Comparison of ENCODE assay signal across 11 mouse cellular contexts in the genomic region with DNA sequence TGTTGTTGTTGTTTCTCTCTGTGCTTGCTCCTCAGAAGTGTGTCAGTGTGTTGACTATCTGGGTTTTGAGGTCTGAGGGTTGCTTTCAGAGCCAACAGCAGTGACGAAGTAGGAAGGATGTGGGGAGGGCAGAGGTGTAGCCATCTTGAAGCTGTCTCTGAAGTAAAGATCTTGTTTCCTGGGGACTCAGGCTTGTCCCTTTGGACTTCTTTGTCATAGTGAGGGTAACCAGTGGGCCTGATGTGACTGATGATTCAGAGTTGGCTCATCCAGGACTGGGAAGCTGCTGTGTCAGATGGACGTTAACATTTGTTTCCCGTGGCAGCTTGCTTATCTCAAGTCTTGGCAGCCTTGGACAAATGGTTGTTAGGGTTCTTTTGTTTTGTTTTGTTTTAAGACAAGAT. TPM values are rescaled to one million over a fixed set of nuclear protein-coding genes. Genes with fewer than 3 reads are reported as not detected.
A peak's percentile ranks its signal among the peaks of the same experiment; 100 is the strongest.
DNase-seq lines count a peak whose midpoint lies in the region; ATAC-seq and TF ChIP-seq lines count a peak whose summit lies in the region.
"Had no signal": no experiment of that assay in that cellular context is flagged by ENCODE, and none has a peak within 500 bp of the region (broad histone marks: within the 10 kb centered on the region; RNA-seq: fewer than 3 reads in every experiment).

No protein-coding gene starts in this region.

- no peaks in the 10 kb centered on the region for H3K27me3 ChIP-seq in kidney, embryonic 16.5 days (ENCODE audit: insufficient read depth, low read length)
- H3K27me3 ChIP-seq in C2C12 (ENCODE audit: control insufficient read depth, insufficient read depth, insufficient read length), result no peaks in the 10 kb centered on the region
- no peaks in the 10 kb centered on the region for H3K27me3 ChIP-seq in heart, postnatal 0 days (ENCODE audit: control insufficient read depth, insufficient read depth, low read length)
- H3K27me3 ChIP-seq: limb, embryonic 12.5 days had no signal

- H3K4me1 ChIP-seq in kidney, embryonic 16.5 days (ENCODE audit: insufficient read depth, low read length), result peaks cover 81% of the 10 kb centered on the region
- peaks cover 59% of the 10 kb centered on the region for H3K4me1 ChIP-seq in heart, postnatal 0 days (ENCODE audit: control insufficient read depth, insufficient read depth)

- TF ChIP-seq CTCF in C2C12 (IDR thresholded peaks at IDR 0.05; ENCODE audit: control insufficient read depth, insufficient read depth, insufficient read length), result no peak
- TF ChIP-seq CTCF in heart, postnatal 0 days (IDR thresholded peaks at IDR 0.05; ENCODE audit: low read depth), result no peak

- WGBS in kidney, embryonic 16.5 days, result 39% methylated on average over 3 of the region's 3 CpGs
- WGBS in heart, postnatal 0 days, result 14% methylated on average over 3 of the region's 3 CpGs

- H3K4me3 ChIP-seq in kidney, embryonic 16.5 days (ENCODE audit: low read length), result no peak overlapping the region
- H3K4me3 ChIP-seq in C2C12 (ENCODE audit: insufficient read depth, poor library complexity, severe bottlenecking), result no peak overlapping the region
- no peak overlapping the region for H3K4me3 ChIP-seq in heart, postnatal 0 days (ENCODE audit: low read depth, low read length)
- H3K4me3 ChIP-seq: limb, embryonic 12.5 days had no signal

- peak; percentile 56 to 62 for DNase-seq in kidney, postnatal 4 days
- DNase-seq in heart, postnatal 0 days (ENCODE audit: low spot score), result peak; percentile 62
- DNase-seq in right cerebral cortex, adult 18-20 months, result no peak
- no peak for DNase-seq in gastrocnemius, postnatal 25 days
- no peak for DNase-seq in left cerebral cortex, postnatal 14 days (ENCODE audit: low spot score in 2 of 2)
- DNase-seq: cerebellum, postnatal 25 days had no signal

- H3K27ac ChIP-seq in kidney, embryonic 16.5 days (ENCODE audit: low read length), result no peak overlapping the region; the same call in 1 of the 2 replicates
- H3K27ac ChIP-seq in heart, postnatal 0 days (ENCODE audit: low read depth), result peak overlapping the region; percentile 95
- H3K27ac ChIP-seq: limb, embryonic 12.5 days had no signal

- H3K9me3 ChIP-seq in kidney, embryonic 16.5 days (ENCODE audit: low read length), result no peaks in the 10 kb centered on the region
- no peaks in the 10 kb centered on the region for H3K9me3 ChIP-seq in heart, postnatal 0 days (replicated peaks; ENCODE audit: control insufficient read depth, low read length)
- H3K9me3 ChIP-seq: limb, embryonic 12.5 days had no signal

- peaks cover 96% of the 10 kb centered on the region for H3K79me2 ChIP-seq in C2C12 (ENCODE audit: control insufficient read depth, insufficient read depth)

- H3K9ac ChIP-seq in kidney, embryonic 16.5 days (replicated peaks; ENCODE audit: low read length), result no peak overlapping the region
- H3K9ac ChIP-seq in heart, postnatal 0 days (replicated peaks; ENCODE audit: low read depth, low read length), result no peak overlapping the region
- H3K9ac ChIP-seq: limb, embryonic 12.5 days had no signal

- no peak for ATAC-seq in kidney, embryonic 16.5 days (ENCODE audit: low FRiP score, low TSS enrichment)
- peak; percentile 90 for ATAC-seq in activated CD4-positive, CD25-positive, alpha-beta regulatory T cell, adult 4 months
- no peak for ATAC-seq in heart, postnatal 0 days (ENCODE audit: insufficient read depth, low read depth)
- ATAC-seq: forebrain, embryonic 16.5 days had no signal

- no peak for TF ChIP-seq EP300 in heart, postnatal 0 days (IDR thresholded peaks at IDR 0.05; ENCODE audit: low read depth)

- no peaks in the 10 kb centered on the region for H3K36me3 ChIP-seq in kidney, embryonic 16.5 days (ENCODE audit: insufficient read depth, low read length)
- peaks cover 4% of the 10 kb centered on the region for H3K36me3 ChIP-seq in C2C12 (ENCODE audit: control insufficient read depth, insufficient read depth)
- H3K36me3 ChIP-seq in heart, postnatal 0 days (replicated peaks; ENCODE audit: control insufficient read depth, insufficient read depth, low read length), result no peaks in the 10 kb centered on the region
- H3K36me3 ChIP-seq: limb, embryonic 12.5 days had no signal

- no peak overlapping the region for H3ac ChIP-seq in C2C12 (ENCODE audit: control insufficient read depth, insufficient read length, low read depth)

- H3K4me2 ChIP-seq in kidney, embryonic 16.5 days (replicated peaks; ENCODE audit: low read depth, low read length), result no peak overlapping the region
- H3K4me2 ChIP-seq in heart, postnatal 0 days (ENCODE audit: low read depth, low read length), result no peak overlapping the region
- H3K4me2 ChIP-seq: limb, embryonic 12.5 days had no signal

- H3K79me3 ChIP-seq in C2C12 (ENCODE audit: low read depth), result peaks cover 90% of the 10 kb centered on the region

- intact Hi-C loops in left cerebral cortex, postnatal 14 days (cut with DNase I), result no loop called here

TF ChIP-seq in C2C12, 6 proteins besides CTCF, POLR2A, EP300 and RAD21:
- peak; percentile 93 for TF ChIP-seq MYOD1 (IDR thresholded peaks at IDR 0.05; ENCODE audit: control insufficient read depth, insufficient read length, low read depth)
- TF ChIP-seq FOSL1 (IDR thresholded peaks at IDR 0.05; ENCODE audit: insufficient read depth, low read length, poor library complexity, severe bottlenecking), result peak; percentile 65
- no peak for TF ChIP-seq MAX (IDR thresholded peaks at IDR 0.05)
- no peak for TF ChIP-seq USF1 (IDR thresholded peaks at IDR 0.05; ENCODE audit: low read depth)

RNA-seq across cellular contexts. Expression of a gene that starts 14.0 kb away (rescaled TPM):
- polyA plus RNA-seq in kidney, embryonic 16.5 days (2015; fragmentation: Nextera tagmentation; extraction: Ambion mirVana), result 31.1 and 33.8 TPM in 2 replicates
- polyA plus RNA-seq in C2C12 (2012; fragmentation: generic; extraction: Trizol), result 15.6 TPM
- 10 to 100 TPM; 14.1 to 17.5 TPM for polyA plus RNA-seq in activated CD4-positive, CD25-positive, alpha-beta regulatory T cell, adult 4 months (2017; shearing (Covaris generic))
- 40.2 and 53.7 TPM in 2 replicates for total RNA-seq in heart, postnatal 0 days (2014; rRNA removed; ENCODE audit: low replicate concordance)
- 5.5 and 6.0 TPM in 2 replicates for polyA plus RNA-seq in heart, postnatal 0 days (2015; fragmentation: Nextera tagmentation; extraction: Ambion mirVana)
- 10 to 100 TPM in 1 of 2 experiments, 1 to 10 TPM in 1; 9.9 to 10.3 TPM for total RNA-seq in gastrocnemius, postnatal 25 days (2021)
- total RNA-seq in left cerebral cortex, postnatal 14 days (2021), result 10 to 100 TPM; 14.9 to 15.0 TPM

Comparison
In these comparisons a context has a peak if more than half of its experiments do, and no peak if none do; other contexts are left out.
1. DNase-seq: peak in kidney, postnatal 4 days (2 of 2) and heart, postnatal 0 days (single experiment); none in right cerebral cortex, adult 18-20 months (single experiment), gastrocnemius, postnatal 25 days (single experiment) and left cerebral cortex, postnatal 14 days (0 of 2).